8 mouse cellular contexts compared by ENCODE assay signal in genomic region chr16:18052731-18053202, GRCm38 (mm10). TPM values are rescaled to one million over a fixed set of nuclear protein-coding genes. Genes with fewer than 3 reads are reported as not detected.
DNase-seq lines count a peak whose midpoint lies in the region; ATAC-seq and TF ChIP-seq lines count a peak whose summit lies in the region.

TSS of gene Dgcr6 (plus strand) at chr16:18052860.

- ATAC-seq in hindbrain, embryonic 15.5 days (ENCODE audit: low FRiP score, low read depth) = peak; percentile 80

- H3K4me3 ChIP-seq in gastrocnemius, adult 2 months = peak within 1 kb of the TSS; percentile 49
- H3K4me3 ChIP-seq in hindbrain, embryonic 15.5 days = peak within 1 kb of the TSS; percentile 11

- WGBS in hindbrain, embryonic 15.5 days = 10% methylated on average over 11 of the region's 11 CpGs

- H3K9ac ChIP-seq in hindbrain, embryonic 15.5 days = no peak within 1 kb of the TSS

- peak; percentile 57 for DNase-seq in WW6 (ENCODE audit: low read depth, low spot score)
- peak; percentile 91 for DNase-seq in cerebellum, postnatal 36 days
- DNase-seq in gastrocnemius, adult 2 months = peak; percentile 89
- DNase-seq in layer of hippocampus, postnatal 36 days = peak; percentile 74 to 77
- DNase-seq in lung, postnatal 25 days (ENCODE audit: low spot score) = peak; percentile 60
- DNase-seq in retina, postnatal 7 days (ENCODE audit: low read depth, low spot score) = peak; percentile 75
- DNase-seq in urinary bladder, postnatal 10 days (ENCODE audit: low spot score) = peak; percentile 36

- H3K4me2 ChIP-seq in hindbrain, embryonic 15.5 days = peak within 1 kb of the TSS; percentile 44

- peak; percentile 94 for TF ChIP-seq CTCF in gastrocnemius, adult 2 months (IDR thresholded peaks at IDR 0.05)

- intact Hi-C loops in gastrocnemius, adult 2 months (cut with DNase I) = loop anchor here (1.0 kb wide), 1 partner anchor 159 kb away; no protein-coding TSS in a partner anchor

- peak within 1 kb of the TSS; percentile 53 for H3K27ac ChIP-seq in gastrocnemius, adult 2 months
- H3K27ac ChIP-seq in hindbrain, embryonic 15.5 days (replicated peaks) = peak within 1 kb of the TSS; percentile 50

- H3K9me3 ChIP-seq in hindbrain, embryonic 15.5 days = no peaks in the 10 kb centered on the region

- peaks cover 4% of the 10 kb centered on the region for H3K4me1 ChIP-seq in hindbrain, embryonic 15.5 days (replicated peaks)

- H3K36me3 ChIP-seq in hindbrain, embryonic 15.5 days = no peaks in the 10 kb centered on the region

- H3K27me3 ChIP-seq in hindbrain, embryonic 15.5 days = no peaks in the 10 kb centered on the region

RNA-seq across cellular contexts. Expression of gene Dgcr6, which starts in this region (rescaled TPM):
- 10 to 100 TPM; 45.5 to 46.2 TPM for total RNA-seq in gastrocnemius, adult 2 months (2021)
- 155 and 158 TPM in 2 replicates for polyA plus RNA-seq in hindbrain, embryonic 15.5 days (2015; fragmentation: Nextera tagmentation; extraction: Ambion mirVana)
- total RNA-seq in layer of hippocampus, postnatal 36 days (2021) = 10 to 100 TPM; 66.1 to 70.8 TPM

Comparison
In these comparisons a context has a peak if more than half of its experiments do, and no peak if none do; other contexts are left out.
1. Peak in every context shown above with its lines: DNase-seq, ATAC-seq, H3K4me3 ChIP-seq and H3K27ac ChIP-seq.
2. DNase-seq: peak in every context shown above with its lines; median percentile 91 in cerebellum, postnatal 36 days; 89 in gastrocnemius, adult 2 months; 76 in layer of hippocampus, postnatal 36 days; 75 in retina, postnatal 7 days; 60 in lung, postnatal 25 days; 57 in WW6; 36 in urinary bladder, postnatal 10 days.